ENCODE assay signal across 8 mouse cellular contexts in the genomic region with DNA sequence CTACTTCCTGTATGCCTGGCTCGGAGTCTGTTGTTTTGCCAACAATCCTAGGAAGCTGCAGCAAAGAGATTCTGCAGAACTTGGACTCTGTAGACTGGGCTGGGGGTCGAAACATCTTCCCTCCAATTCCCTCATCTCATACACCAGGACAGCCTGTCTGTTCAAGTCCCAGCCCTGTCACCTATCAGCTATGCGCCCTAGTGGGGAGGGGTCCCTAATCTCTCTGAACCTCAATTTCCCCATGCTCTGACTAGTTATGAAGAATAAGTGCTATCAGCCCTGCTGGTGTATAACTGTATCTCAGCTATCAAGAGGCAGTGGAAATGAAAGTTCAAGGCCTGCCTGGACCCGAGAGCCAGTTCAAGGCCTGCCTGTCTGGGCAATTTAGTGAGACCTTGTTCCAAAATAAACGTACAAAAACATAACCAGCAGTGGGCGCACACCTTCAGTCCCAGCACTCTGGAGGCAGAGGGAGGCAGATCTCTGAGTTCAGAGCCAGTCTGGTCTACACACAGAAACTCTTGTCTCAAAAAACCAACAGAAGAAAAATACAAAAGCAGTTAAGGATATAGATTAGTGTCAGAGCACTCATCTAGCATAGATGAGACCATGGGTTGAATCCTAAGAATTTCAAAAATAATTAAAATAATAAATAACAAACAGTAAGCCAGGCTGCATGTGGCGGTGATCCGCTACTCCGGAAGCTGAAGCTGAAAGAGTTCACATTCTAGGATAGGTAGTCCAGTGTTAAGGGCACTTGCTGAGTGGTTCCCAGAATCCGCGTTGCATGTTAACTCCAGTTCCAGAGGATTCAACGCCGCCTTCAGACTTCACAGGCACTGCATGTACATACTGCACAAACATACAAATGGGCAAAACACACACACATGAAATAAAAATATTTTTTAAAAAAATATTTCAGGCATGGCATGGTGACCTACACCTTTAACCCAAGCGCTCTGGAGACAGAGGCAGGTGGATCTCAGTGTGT. TPM values are rescaled to one million over a fixed set of nuclear protein-coding genes. Genes with fewer than 3 reads are reported as not detected.
DNase-seq lines count a peak whose midpoint lies in the region; ATAC-seq and TF ChIP-seq lines count a peak whose summit lies in the region.

No protein-coding gene starts in this region.

- TF ChIP-seq RAD21 in CH12.LX (IDR thresholded peaks at IDR 0.05; ENCODE audit: low read depth, low read length), result peak; percentile 37

- DNase-seq in cerebellum, adult 2 months, result peak in 1 of 2 experiments; percentile 44
- no peak for DNase-seq in cerebellum, adult 11 months
- DNase-seq in CH12.LX (ENCODE audit: extremely low read depth), result peak; percentile 44
- no peak for DNase-seq in embryonic facial prominence, embryonic 10.5 days (ENCODE audit: low spot score)
- peak; percentile 85 for DNase-seq in midbrain, embryonic 11.5 days (ENCODE audit: low spot score, missing footprints)
- no peak for DNase-seq in spleen, postnatal 14 days (ENCODE audit: low spot score in 2 of 2)

- no peak for TF ChIP-seq POLR2A in cerebellum, adult 2 months (IDR thresholded peaks at IDR 0.05; ENCODE audit: borderline replicate concordance, insufficient read depth, low read length)
- 0 out of 2 replicates have a peak, but pooled peaks have one; percentile 5 for TF ChIP-seq POLR2A in CH12.LX (IDR thresholded peaks at IDR 0.05; ENCODE audit: low read depth, low read length)

- peak overlapping the region; percentile 62 for H3K4me3 ChIP-seq in cerebellum, adult 2 months (replicated peaks; ENCODE audit: insufficient read depth, low read depth, low read length)
- H3K4me3 ChIP-seq in CH12.LX (replicated peaks in 1 of 3; ENCODE audit: low read depth in 2 of 3, low read length in 2 of 3, poor library complexity in 1 of 3), result no peak overlapping the region
- peak overlapping the region; percentile 64 for H3K4me3 ChIP-seq in embryonic facial prominence, embryonic 10.5 days
- peak overlapping the region; percentile 60 for H3K4me3 ChIP-seq in intestine, embryonic 16.5 days (ENCODE audit: low read length)
- peak overlapping the region; percentile 38 for H3K4me3 ChIP-seq in midbrain, embryonic 11.5 days (ENCODE audit: low read depth, low read length)

- H3K4me2 ChIP-seq in CH12.LX (ENCODE audit: insufficient read depth, low read depth, poor library complexity, severe bottlenecking), result peak overlapping the region; percentile 74
- H3K4me2 ChIP-seq in intestine, embryonic 16.5 days (ENCODE audit: low read depth, low read length), result peak overlapping the region; percentile 77
- H3K4me2 ChIP-seq in midbrain, embryonic 11.5 days, result peak overlapping the region; percentile 83

- dilution Hi-C loops in CH12.LX (cut with MboI; ENCODE audit: extremely low pct_ligation_motif_present, extremely low pct_unique_long_range_greater_than_20kb, low sequenced_read_pairs), result no loop called here

- H3K27ac ChIP-seq in cerebellum, adult 2 months (ENCODE audit: insufficient read depth, low read length), result no peak overlapping the region
- H3K27ac ChIP-seq in CH12.LX (ENCODE audit: insufficient read depth, low read depth), result no peak overlapping the region
- H3K27ac ChIP-seq in embryonic facial prominence, embryonic 10.5 days (replicated peaks), result no peak overlapping the region
- H3K27ac ChIP-seq in intestine, embryonic 16.5 days (ENCODE audit: low read length), result no peak overlapping the region
- no peak overlapping the region for H3K27ac ChIP-seq in midbrain, embryonic 11.5 days (ENCODE audit: low read depth, low read length)

- no peak overlapping the region for H3K9ac ChIP-seq in CH12.LX (ENCODE audit: insufficient read depth, low read depth)
- no peak overlapping the region for H3K9ac ChIP-seq in intestine, embryonic 16.5 days (ENCODE audit: low read depth, low read length)
- peak overlapping the region; percentile 53 for H3K9ac ChIP-seq in midbrain, embryonic 11.5 days (ENCODE audit: low read length)

- peak; percentile 16; the same call in 1 of the 2 replicates for TF ChIP-seq CTCF in cerebellum, adult 2 months (IDR thresholded peaks at IDR 0.05; ENCODE audit: borderline replicate concordance, insufficient read depth, low read depth, low read length)
- TF ChIP-seq CTCF in CH12.LX (conservative IDR thresholded peaks at IDR 0.05 in 1 of 2, IDR thresholded peaks at IDR 0.05 in 1 of 2; ENCODE audit: low read depth in 2 of 2, low read length in 2 of 2), result peak in 1 of 2 experiments; percentile 71; a peak in 2 of 4 replicates

- no peaks in the 10 kb centered on the region for H3K9me3 ChIP-seq in CH12.LX (replicated peaks; ENCODE audit: low read length)
- no peaks in the 10 kb centered on the region for H3K9me3 ChIP-seq in embryonic facial prominence, embryonic 10.5 days
- no peaks in the 10 kb centered on the region for H3K9me3 ChIP-seq in intestine, embryonic 16.5 days (ENCODE audit: control insufficient read depth, low read length)
- H3K9me3 ChIP-seq in midbrain, embryonic 11.5 days (ENCODE audit: control insufficient read depth, low read length), result no peaks in the 10 kb centered on the region

- no peaks in the 10 kb centered on the region for H3K27me3 ChIP-seq in cerebellum, adult 2 months (ENCODE audit: control insufficient read depth, insufficient read depth, low read length)
- peaks cover 17% of the 10 kb centered on the region for H3K27me3 ChIP-seq in CH12.LX (replicated peaks)
- peaks cover 37% of the 10 kb centered on the region for H3K27me3 ChIP-seq in embryonic facial prominence, embryonic 10.5 days (replicated peaks; ENCODE audit: low read depth, poor library complexity, severe bottlenecking)
- no peaks in the 10 kb centered on the region for H3K27me3 ChIP-seq in intestine, embryonic 16.5 days (replicated peaks; ENCODE audit: control insufficient read depth, insufficient read depth, low read length)
- peaks cover 11% of the 10 kb centered on the region; the same call in 1 of the 2 replicates for H3K27me3 ChIP-seq in midbrain, embryonic 11.5 days (ENCODE audit: control insufficient read depth, insufficient read depth, low read length)

- WGBS in cerebellum, adult 2 months, result 44% methylated on average over 14 of the region's 14 CpGs
- 47% methylated on average over 14 of the region's 14 CpGs for WGBS in embryonic facial prominence, embryonic 10.5 days
- WGBS in intestine, embryonic 16.5 days, result 50% methylated on average over 14 of the region's 14 CpGs
- WGBS in midbrain, embryonic 11.5 days, result 50% methylated on average over 14 of the region's 14 CpGs

- ATAC-seq in intestine, embryonic 16.5 days, result peak; percentile 44
- peak; percentile 45; the same call in 1 of the 2 replicates for ATAC-seq in midbrain, embryonic 11.5 days (ENCODE audit: low FRiP score)
- no peak for ATAC-seq in activated CD4-positive, CD25-positive, alpha-beta regulatory T cell, adult 4 months

- H3K36me3 ChIP-seq in CH12.LX (replicated peaks in 1 of 2; ENCODE audit: control insufficient read depth in 1 of 2, insufficient read depth in 1 of 2, low read length in 1 of 2), result peaks cover 25 to 44% of the 10 kb centered on the region in 2 experiments
- peaks cover 42% of the 10 kb centered on the region for H3K36me3 ChIP-seq in embryonic facial prominence, embryonic 10.5 days (replicated peaks)
- peaks cover 4% of the 10 kb centered on the region; the same call in 1 of the 2 replicates for H3K36me3 ChIP-seq in intestine, embryonic 16.5 days (ENCODE audit: control insufficient read depth, insufficient read depth, low read length)
- H3K36me3 ChIP-seq in midbrain, embryonic 11.5 days (ENCODE audit: control insufficient read depth, insufficient read depth, low read length), result peaks cover 9% of the 10 kb centered on the region; the same call in 1 of the 2 replicates

- H3K4me1 ChIP-seq in cerebellum, adult 2 months (ENCODE audit: control insufficient read depth, insufficient read depth, low read length), result peaks cover 28% of the 10 kb centered on the region
- peaks cover 6 to 10% of the 10 kb centered on the region in 2 experiments; a peak in 3 of 4 replicates for H3K4me1 ChIP-seq in CH12.LX (ENCODE audit: control insufficient read depth in 1 of 2, insufficient read depth in 2 of 2)
- H3K4me1 ChIP-seq in embryonic facial prominence, embryonic 10.5 days, result peaks cover 12% of the 10 kb centered on the region
- H3K4me1 ChIP-seq in intestine, embryonic 16.5 days (ENCODE audit: control insufficient read depth, insufficient read depth, low read length), result peaks cover 9% of the 10 kb centered on the region; the same call in 1 of the 2 replicates
- peaks cover 11% of the 10 kb centered on the region for H3K4me1 ChIP-seq in midbrain, embryonic 11.5 days (ENCODE audit: control insufficient read depth, insufficient read depth, low read length)

- no peaks in the 10 kb centered on the region for H3K79me2 ChIP-seq in CH12.LX (replicated peaks; ENCODE audit: control insufficient read depth, extremely low read depth, insufficient read depth, poor library complexity, severe bottlenecking)

- in situ Hi-C loops in CH12.LX (cut with MboI; ENCODE audit: low pct_ligation_motif_present, low pct_unique_long_range_greater_than_20kb, low sequenced_read_pairs), result no loop called here

- no peak for TF ChIP-seq EP300 in CH12.LX (IDR thresholded peaks at IDR 0.05; ENCODE audit: low read length)

RNA-seq across cellular contexts. Expression of a gene that starts 0.6 kb away (rescaled TPM):
- polyA plus RNA-seq in cerebellum, adult 2 months (2012; rRNA removed), result 472 and 503 TPM in 2 replicates
- total RNA-seq in CH12.LX (2012; rRNA removed), result 0.08 TPM in 1 of 2 replicates, not detected in the other
- total RNA-seq in CH12.LX (2014; rRNA removed), result not detected in 2 replicates
- not detected in 2 replicates for polyA plus RNA-seq in CH12.LX (2012; ENCODE audit: insufficient read length, low read depth)
- polyA plus RNA-seq in embryonic facial prominence, embryonic 10.5 days (2016; fragmentation: Nextera tagmentation; extraction: Ambion mirVana), result 0.75 and 1.1 TPM in 2 replicates
- polyA plus RNA-seq in intestine, embryonic 16.5 days (2015; fragmentation: Nextera tagmentation; extraction: Ambion mirVana), result 8.9 and 9.7 TPM in 2 replicates
- polyA plus RNA-seq in midbrain, embryonic 11.5 days (2014; fragmentation: Nextera tagmentation; extraction: Ambion mirVana), result 1.4 and 3.0 TPM in 2 replicates
- polyA plus RNA-seq in activated CD4-positive, CD25-positive, alpha-beta regulatory T cell, adult 4 months (2017; shearing (Covaris generic)), result not detected

RNA-seq across cellular contexts. Expression of a gene that starts 19.7 kb away (rescaled TPM):
- 240 and 242 TPM in 2 replicates for polyA plus RNA-seq in cerebellum, adult 2 months (2012; rRNA removed)
- total RNA-seq in CH12.LX (2012; rRNA removed), result 111 and 138 TPM in 2 replicates
- 98.4 and 110 TPM in 2 replicates for total RNA-seq in CH12.LX (2014; rRNA removed)
- polyA plus RNA-seq in CH12.LX (2012; ENCODE audit: insufficient read length, low read depth), result 78.0 and 111 TPM in 2 replicates
- 84.2 and 87.5 TPM in 2 replicates for polyA plus RNA-seq in embryonic facial prominence, embryonic 10.5 days (2016; fragmentation: Nextera tagmentation; extraction: Ambion mirVana)
- 96.8 and 128 TPM in 2 replicates for polyA plus RNA-seq in intestine, embryonic 16.5 days (2015; fragmentation: Nextera tagmentation; extraction: Ambion mirVana)
- 70.5 and 77.2 TPM in 2 replicates for polyA plus RNA-seq in midbrain, embryonic 11.5 days (2014; fragmentation: Nextera tagmentation; extraction: Ambion mirVana)
- 10 to 100 TPM; 41.0 to 47.1 TPM for polyA plus RNA-seq in activated CD4-positive, CD25-positive, alpha-beta regulatory T cell, adult 4 months (2017; shearing (Covaris generic))

RNA-seq across cellular contexts. Expression of a gene that starts 37.0 kb away (rescaled TPM):
- polyA plus RNA-seq in cerebellum, adult 2 months (2012; rRNA removed), result 37.9 and 41.0 TPM in 2 replicates
- total RNA-seq in CH12.LX (2012; rRNA removed), result 21.6 and 23.5 TPM in 2 replicates
- 14.5 and 16.9 TPM in 2 replicates for total RNA-seq in CH12.LX (2014; rRNA removed)
- polyA plus RNA-seq in CH12.LX (2012; ENCODE audit: insufficient read length, low read depth), result 27.3 and 35.6 TPM in 2 replicates
- 70.9 and 73.3 TPM in 2 replicates for polyA plus RNA-seq in embryonic facial prominence, embryonic 10.5 days (2016; fragmentation: Nextera tagmentation; extraction: Ambion mirVana)
- 42.7 and 42.9 TPM in 2 replicates for polyA plus RNA-seq in intestine, embryonic 16.5 days (2015; fragmentation: Nextera tagmentation; extraction: Ambion mirVana)
- polyA plus RNA-seq in midbrain, embryonic 11.5 days (2014; fragmentation: Nextera tagmentation; extraction: Ambion mirVana), result 85.5 and 92.2 TPM in 2 replicates
- 10 to 100 TPM; 16.6 to 21.2 TPM for polyA plus RNA-seq in activated CD4-positive, CD25-positive, alpha-beta regulatory T cell, adult 4 months (2017; shearing (Covaris generic))

RNA-seq across cellular contexts. Expression of a gene that starts 42.2 kb away (rescaled TPM):
- polyA plus RNA-seq in cerebellum, adult 2 months (2012; rRNA removed), result 74.3 TPM in 2 replicates
- total RNA-seq in CH12.LX (2012; rRNA removed) (64.3 and 72.7 TPM in 2 replicates), CH12.LX (2014; rRNA removed) (80.7 and 83.3 TPM in 2 replicates)
- 79.4 and 82.4 TPM in 2 replicates for polyA plus RNA-seq in CH12.LX (2012; ENCODE audit: insufficient read length, low read depth)
- polyA plus RNA-seq in embryonic facial prominence, embryonic 10.5 days (2016; fragmentation: Nextera tagmentation; extraction: Ambion mirVana), result 49.4 and 52.2 TPM in 2 replicates
- 59.3 and 61.4 TPM in 2 replicates for polyA plus RNA-seq in intestine, embryonic 16.5 days (2015; fragmentation: Nextera tagmentation; extraction: Ambion mirVana)
- polyA plus RNA-seq in midbrain, embryonic 11.5 days (2014; fragmentation: Nextera tagmentation; extraction: Ambion mirVana), result 46.7 and 47.1 TPM in 2 replicates
- polyA plus RNA-seq in activated CD4-positive, CD25-positive, alpha-beta regulatory T cell, adult 4 months (2017; shearing (Covaris generic)), result 10 to 100 TPM; 67.5 to 70.8 TPM

Comparison
In these comparisons a context has a peak if more than half of its experiments do, and no peak if none do; other contexts are left out.
1. DNase-seq: peak in CH12.LX (single experiment) and midbrain, embryonic 11.5 days (single experiment); none in cerebellum, adult 11 months (single experiment), embryonic facial prominence, embryonic 10.5 days (single experiment) and spleen, postnatal 14 days (0 of 2).
2. H3K4me3 ChIP-seq: peak in cerebellum, adult 2 months (single experiment), embryonic facial prominence, embryonic 10.5 days (single experiment), intestine, embryonic 16.5 days (single experiment) and midbrain, embryonic 11.5 days (single experiment); none in CH12.LX (0 of 3).
3. RNA of a gene that starts 0.6 kb away (polyA plus RNA-seq): 472 to 503 TPM in cerebellum, adult 2 months; 8.9 to 9.7 TPM in intestine, embryonic 16.5 days, 1.4 to 3.0 TPM in midbrain, embryonic 11.5 days, 0.75 to 1.1 TPM in embryonic facial prominence, embryonic 10.5 days, not detected in activated CD4-positive, CD25-positive, alpha-beta regulatory T cell, adult 4 months and not detected in CH12.LX; every median in the first group is over 10 times any median in the second.
4. Peak in every context shown above with its lines, with median percentiles within 50 percentile points of each other: H3K4me2 ChIP-seq.